Mouse (Mus musculus) CH12F3 (cell line): ENCODE results near the gene Slitrk2.

Source experiments
- in situ Hi-C: fragments of 300-500 bp; cut with MboI; formaldehyde crosslinking; loops from 2 replicates; pipeline ENCODE4 v1.14.3; 2020; ENCODE audit warnings: low sequenced_read_pairs

Slitrk2 gene

DNA sequence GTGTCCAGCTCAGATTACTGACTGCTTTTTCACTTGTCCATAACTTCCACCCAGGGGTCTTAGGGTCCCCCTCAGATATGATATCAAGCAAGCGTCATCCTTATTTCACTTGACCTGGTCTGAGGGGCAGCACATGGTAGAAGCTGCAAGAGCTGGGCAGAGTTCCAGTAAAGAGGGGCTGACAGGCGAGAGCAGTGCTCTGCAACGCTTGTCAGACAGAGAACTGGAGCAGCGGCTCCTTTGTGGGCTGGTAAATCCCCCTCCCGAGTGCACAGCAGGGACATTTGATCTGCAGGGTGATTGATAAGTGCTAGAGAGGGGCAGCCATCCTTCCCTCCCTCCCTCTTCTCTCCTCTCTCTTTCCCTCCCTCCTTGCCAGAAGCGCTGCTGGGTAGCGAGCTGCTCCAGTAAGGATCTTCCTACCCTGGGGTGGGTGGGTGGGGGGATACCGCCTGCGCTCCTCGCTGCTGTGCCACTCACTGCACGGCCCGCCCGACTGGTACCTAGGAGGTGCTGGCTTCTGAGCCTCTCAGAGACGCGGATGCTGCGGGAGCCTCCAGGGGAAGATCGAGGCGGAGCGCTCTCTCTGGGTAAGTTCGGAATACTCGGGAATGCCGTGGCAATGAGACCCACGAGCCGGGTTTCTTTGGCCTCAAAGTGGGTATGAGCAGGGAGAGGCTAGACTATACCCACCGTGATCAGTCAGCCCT lies at the start of gene Slitrk2:
TSS of gene Slitrk2 (plus strand) at position 408 of the 710 bp plus-strand sequence.
- in situ Hi-C loops = no loop called here

- in situ Hi-C loops = no loop called here
These were observed 43.6 kb upstream of the Slitrk2 start for GRCm38 (mm10) chrX:66605490-66605889.

DNA sequence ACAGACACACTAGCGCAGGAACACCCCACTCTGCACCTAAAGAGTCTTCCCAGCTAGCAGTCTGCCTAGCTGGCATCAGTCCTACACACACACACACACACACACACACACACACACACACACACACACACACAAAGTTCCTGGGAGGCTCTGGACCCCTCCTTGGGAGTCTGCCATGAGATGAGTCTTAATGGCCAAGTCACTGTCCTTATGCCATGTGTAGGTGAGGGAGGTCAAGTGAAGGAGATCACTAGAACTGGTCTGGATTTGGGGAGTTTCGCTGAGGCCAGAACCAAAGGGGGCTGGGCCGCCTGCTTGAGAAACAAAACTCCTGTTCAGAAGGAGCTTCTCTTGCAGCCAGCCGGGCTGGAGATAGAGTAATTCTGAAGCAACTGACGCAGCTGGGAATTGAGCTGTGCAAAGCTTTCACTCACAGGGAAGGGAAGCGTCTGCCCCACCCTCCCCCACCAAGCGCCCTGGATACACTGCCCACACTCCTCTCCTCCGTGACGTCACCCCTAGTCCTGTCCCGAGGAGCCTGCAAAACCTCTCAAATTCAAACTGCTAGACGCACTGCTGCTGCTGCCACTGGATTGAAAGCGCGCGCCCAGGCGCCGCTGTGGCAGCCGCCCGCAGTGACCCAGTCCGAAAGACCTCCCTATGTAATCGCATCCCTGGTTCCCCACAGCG lies 3.5 kb downstream of the Slitrk2 start:
- in situ Hi-C loops = no loop called here

- in situ Hi-C loops = no loop called here
These were observed 8.2 kb downstream of the Slitrk2 start for GRCm38 (mm10) chrX:66657365-66657764.

DNA sequence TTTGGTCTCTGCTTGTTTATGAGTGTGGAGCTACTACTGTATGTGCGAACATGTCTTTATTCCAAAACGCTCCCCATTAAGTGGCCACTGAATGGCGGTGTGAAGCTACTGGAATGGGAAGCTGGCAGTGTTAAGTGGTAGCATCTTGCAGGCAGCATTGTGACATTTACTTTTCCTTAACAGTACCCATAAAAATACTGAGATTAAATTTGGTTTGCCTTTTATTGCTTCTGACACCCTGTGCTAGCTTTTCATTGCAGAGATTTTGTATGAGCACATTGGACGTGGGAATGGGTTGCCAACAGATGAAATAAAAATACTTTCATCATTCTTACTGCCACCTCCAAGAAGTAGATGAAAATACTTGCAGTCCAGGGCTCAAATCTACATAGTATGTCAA lies 27.8 kb downstream of the Slitrk2 start:
- in situ Hi-C loops = no loop called here

DNA sequence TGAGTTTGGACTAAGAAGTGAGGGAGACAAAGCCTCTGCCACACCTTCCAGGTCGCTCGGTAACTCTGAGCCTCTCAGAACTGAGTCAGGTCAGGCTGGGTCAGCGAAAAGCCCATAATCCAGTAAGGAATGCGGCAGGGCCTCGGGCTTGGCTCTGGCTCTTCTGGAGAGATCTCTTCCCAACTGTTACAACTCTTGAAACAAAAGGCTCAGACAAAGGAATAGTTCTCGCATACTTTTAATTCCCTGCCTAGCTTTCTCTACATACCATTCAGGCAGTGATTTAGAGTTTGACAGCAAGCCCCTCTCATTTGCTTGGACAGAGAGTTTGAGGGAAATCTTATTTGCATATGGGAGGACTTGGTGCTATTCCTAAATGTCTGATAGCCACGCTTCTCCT lies 29.5 kb downstream of the Slitrk2 start:
- in situ Hi-C loops = no loop called here
